ENCODE assay signal across 16 mouse cellular contexts in genomic region chr3:118494611-118495010, GRCm38 (mm10).
"Had no signal": no experiment of that assay in that cellular context is flagged by ENCODE, and none has a peak within 500 bp of the region (broad histone marks: within the 10 kb centered on the region; RNA-seq: fewer than 3 reads in every experiment).

No protein-coding gene starts in this region.

- H3K9me3 ChIP-seq: neural tube, embryonic 13.5 days; neural tube, embryonic 15.5 days; stomach, embryonic 15.5 days had no signal

- H3K27me3 ChIP-seq: neural tube, embryonic 13.5 days; neural tube, embryonic 15.5 days; stomach, embryonic 15.5 days had no signal

- H3K9ac ChIP-seq: neural tube, embryonic 13.5 days; neural tube, embryonic 15.5 days; stomach, embryonic 15.5 days had no signal

- DNase-seq: retina, postnatal 1 day; right cerebral cortex, adult 18-20 months; right cerebral cortex, postnatal 14 days; right cerebral cortex, postnatal 25 days; right cerebral cortex, postnatal 4 days; spleen, adult 18-20 months; thymus, adult 18-20 months; thymus, adult 2 months; thymus, postnatal 14 days; thymus, postnatal 25 days; thymus, postnatal 36 days; thymus, postnatal 4 days had no signal

- H3K4me3 ChIP-seq: neural tube, embryonic 13.5 days; neural tube, embryonic 15.5 days; stomach, embryonic 15.5 days had no signal

- H3K4me2 ChIP-seq: neural tube, embryonic 13.5 days; neural tube, embryonic 15.5 days; stomach, embryonic 15.5 days had no signal

- H3K4me1 ChIP-seq: neural tube, embryonic 13.5 days; neural tube, embryonic 15.5 days; stomach, embryonic 15.5 days had no signal

- H3K27ac ChIP-seq: neural tube, embryonic 13.5 days; neural tube, embryonic 15.5 days; stomach, embryonic 15.5 days; stomach, postnatal 0 days had no signal

- H3K36me3 ChIP-seq: neural tube, embryonic 13.5 days; neural tube, embryonic 15.5 days; stomach, embryonic 15.5 days had no signal
